Mouse (Mus musculus) embryonic fibroblast, embryonic 13.5 days (primary cell): ENCODE measurements around the gene Sbf2. TPM values are rescaled to one million over a fixed set of nuclear protein-coding genes. Genes with fewer than 3 reads are reported as not detected.

Source experiments
- H3K27ac ChIP-seq: 2 replicates; pipeline ENCODE4 v1.5.1; 2012; ENCODE audit warnings: low read length, control low read depth, inconsistent platforms; ENCODE audit not compliant: insufficient read depth
- H3K4me1 ChIP-seq: 2 replicates; pipeline ENCODE4 v1.6.1; 2011; ENCODE audit warnings: low read length; ENCODE audit not compliant: control insufficient read depth, insufficient read depth
- H3K4me3 ChIP-seq: 2 replicates; pipeline ENCODE4 v1.5.1; 2011; ENCODE audit warnings: mild to moderate bottlenecking, control low read depth, low read length; ENCODE audit not compliant: insufficient read depth
- CTCF ChIP-seq: IDR thresholded peaks from 2 replicates; pipeline ENCODE4 v1.5.1; 2011; ENCODE audit warnings: mild to moderate bottlenecking, control low read depth, low read length, moderate library complexity, borderline replicate concordance; ENCODE audit not compliant: insufficient read depth
- POLR2A ChIP-seq: IDR thresholded peaks from 2 replicates; pipeline ENCODE4 v1.6.1; 2011; ENCODE audit warnings: low read depth, mild to moderate bottlenecking, control low read depth, low read length, moderate library complexity
- polyA plus RNA-seq: library from polyadenylated mRNA; stranded (reverse); fragments of >200 nt; gene quantifications from 2 replicates; pipeline ENCODE4 v1.2.4, GENCODE M21; 2011; ENCODE audit warnings: low read depth; ENCODE audit not compliant: missing spikeins, insufficient read length

Sbf2 gene
- polyA plus RNA-seq, 1 experiment, result 55.5 TPM

DNA sequence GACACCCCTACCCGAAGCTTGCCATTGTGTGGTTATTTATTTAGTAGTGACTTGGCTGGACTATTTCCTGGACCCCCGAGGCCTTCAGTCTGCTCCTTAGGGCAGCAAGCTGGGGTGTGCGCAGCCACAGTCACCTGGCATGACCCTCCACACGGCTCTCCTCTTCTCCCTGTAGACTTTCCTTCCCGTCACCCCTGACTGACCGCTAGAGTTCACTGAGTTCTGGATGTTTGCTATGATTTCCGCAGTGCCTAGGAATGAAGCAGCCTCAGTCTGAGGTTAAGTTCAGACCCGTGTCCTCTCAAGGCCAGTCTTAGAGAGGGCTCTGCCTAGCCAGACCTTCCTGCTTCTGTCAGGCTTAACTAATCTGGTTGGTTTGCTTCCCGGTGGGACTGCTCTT lies 342.9 kb downstream of the Sbf2 start:
- H3K27ac ChIP-seq, result no peak overlapping the region
- TF ChIP-seq CTCF (no peak), POLR2A (no peak)

DNA sequence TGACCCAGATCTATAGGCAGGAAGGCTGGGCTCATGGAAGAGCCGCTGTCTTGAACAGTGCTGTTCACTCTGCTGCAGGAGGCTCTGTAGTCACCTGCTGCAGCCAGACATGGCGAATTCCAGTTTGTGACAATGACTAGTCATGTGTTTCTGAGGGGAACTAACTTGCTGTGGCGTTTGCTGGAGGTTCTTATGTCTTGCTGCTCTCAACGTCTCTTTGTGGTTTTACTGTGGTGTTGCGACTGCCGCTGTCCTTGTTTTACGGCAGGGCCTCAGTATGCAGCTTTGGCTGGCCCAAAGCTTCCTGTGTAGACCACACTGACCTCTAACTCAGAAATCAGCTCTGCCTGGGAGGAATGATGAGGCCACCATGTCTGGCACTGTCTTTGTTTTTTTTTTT lies 344.3 kb downstream of the Sbf2 start:
- Histone ChIP-seq H3K4me3 (no peak overlapping the region), H3K4me1 (no peaks in the 10 kb centered on the region), H3K27ac (no peak overlapping the region)
- TF ChIP-seq POLR2A (no peak), CTCF (no peak)

More for the DNA sequence above, 342.9 kb downstream of the Sbf2 start:
- Histone ChIP-seq H3K4me3 (no peak overlapping the region), H3K4me1 (no peaks in the 10 kb centered on the region)

DNA sequence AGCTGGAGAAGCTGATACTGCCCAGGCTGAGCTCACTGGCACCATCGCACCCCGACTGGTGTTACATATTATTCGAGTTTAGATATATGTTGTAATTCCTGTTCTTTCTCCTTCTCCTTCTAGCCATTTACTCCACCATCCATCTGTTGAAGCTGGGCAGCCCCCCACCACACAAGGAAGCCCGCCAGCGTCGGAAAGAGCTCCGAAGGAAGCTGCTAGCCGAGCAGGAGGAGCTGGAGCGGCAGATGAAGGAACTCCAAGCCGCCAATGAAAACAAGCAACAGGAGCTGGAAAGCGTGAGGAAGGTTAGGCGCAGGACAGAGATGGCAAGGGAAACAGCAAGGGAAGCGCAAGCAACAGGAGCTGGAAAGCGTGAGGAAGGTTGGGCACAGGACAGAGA lies 344.9 kb downstream of the Sbf2 start:
- Histone ChIP-seq H3K4me3 (no peak overlapping the region), H3K4me1 (no peaks in the 10 kb centered on the region), H3K27ac (no peak overlapping the region)
- TF ChIP-seq CTCF (no peak), POLR2A (no peak)

DNA sequence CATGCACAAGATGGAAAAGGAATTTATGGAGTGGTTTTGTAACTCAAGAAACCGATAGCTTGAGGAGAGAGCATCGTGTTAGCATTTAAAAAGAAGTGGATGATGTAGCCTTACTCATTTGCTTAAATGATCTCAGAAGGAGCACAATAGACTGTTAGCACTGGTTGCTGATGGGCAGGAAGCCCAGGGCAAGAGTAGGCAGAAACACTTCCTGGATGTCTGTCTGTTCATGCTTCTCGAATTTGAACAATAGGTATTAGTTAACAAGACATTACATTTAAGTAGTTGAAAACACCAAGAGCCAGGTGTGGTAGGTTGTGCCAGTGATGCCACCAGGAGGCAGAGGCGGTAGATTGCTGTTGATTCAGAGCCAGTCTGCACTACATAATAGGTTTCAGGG lies 346.2 kb downstream of the Sbf2 start:
- no peak for TF ChIP-seq POLR2A
- TF ChIP-seq CTCF, result no peak
- H3K27ac ChIP-seq, result no peak overlapping the region
- H3K4me3 ChIP-seq, result no peak overlapping the region
- H3K4me1 ChIP-seq, result no peaks in the 10 kb centered on the region

DNA sequence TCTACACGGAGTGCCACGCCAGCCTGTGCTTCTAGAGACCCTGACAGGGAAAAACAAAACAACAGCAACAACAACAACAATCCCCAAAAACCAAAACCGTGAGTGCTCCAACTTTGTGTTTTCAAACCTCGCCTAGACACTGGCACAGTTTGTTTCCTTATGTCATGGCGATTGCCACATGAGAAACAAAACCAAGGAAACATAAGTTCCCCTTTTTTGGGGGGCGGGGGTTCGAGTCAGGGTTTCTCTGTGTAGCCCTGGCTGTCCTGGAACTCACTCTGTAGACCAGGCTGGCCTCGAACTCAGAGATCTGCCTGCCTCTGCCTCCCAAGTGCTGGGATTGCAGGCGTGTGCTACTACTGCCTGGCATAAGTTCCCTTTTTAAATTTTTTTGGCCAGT lies 346.7 kb downstream of the Sbf2 start:
- TF ChIP-seq POLR2A (no peak), CTCF (no peak)
- no peak overlapping the region for H3K4me3 ChIP-seq
- H3K27ac ChIP-seq, result no peak overlapping the region
- H3K4me1 ChIP-seq, result peaks cover 1% of the 10 kb centered on the region; the same call in 1 of the 2 replicates

DNA sequence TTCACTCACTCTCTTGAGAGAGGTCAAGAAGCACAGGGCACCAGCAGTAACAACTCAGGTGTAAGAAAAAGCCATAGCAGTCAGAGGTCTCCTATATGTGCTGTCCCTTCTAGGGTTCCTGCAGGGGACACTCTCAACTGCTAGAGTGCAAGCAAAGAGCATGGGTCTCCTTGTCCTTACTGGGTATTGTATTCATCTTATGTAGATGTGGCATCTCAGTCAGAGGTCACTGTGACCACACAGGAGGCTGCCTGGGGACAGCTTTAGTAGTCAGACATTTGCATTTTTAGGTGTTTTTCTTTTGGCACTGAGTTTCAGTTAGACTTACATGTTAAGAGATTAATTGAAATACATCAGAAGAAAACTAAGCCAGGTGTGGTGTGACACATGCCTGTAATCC lies 347.7 kb downstream of the Sbf2 start:
- Histone ChIP-seq H3K4me3 (no peak overlapping the region), H3K4me1 (peaks cover 4% of the 10 kb centered on the region; the same call in 1 of the 2 replicates), H3K27ac (no peak overlapping the region)
- TF ChIP-seq POLR2A (no peak), CTCF (no peak)

DNA sequence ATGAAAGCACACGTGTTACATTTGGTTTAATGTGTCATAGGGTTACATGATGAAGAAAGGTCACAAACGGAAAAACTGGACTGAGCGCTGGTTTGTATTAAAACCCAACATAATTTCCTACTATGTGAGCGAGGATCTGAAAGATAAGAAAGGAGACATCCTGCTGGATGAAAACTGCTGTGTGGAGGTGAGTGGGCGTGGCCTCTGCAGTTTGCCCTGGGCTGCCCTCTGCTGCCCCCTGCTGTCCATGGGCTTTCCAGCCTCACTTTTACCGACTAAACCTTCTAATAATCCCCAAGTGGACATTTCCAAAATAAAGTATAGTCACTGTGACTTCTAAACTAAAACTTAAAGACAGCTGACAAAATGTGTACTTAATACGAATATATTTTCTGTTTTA lies 348.9 kb downstream of the Sbf2 start:
- no peak overlapping the region for H3K4me3 ChIP-seq
- peaks cover 4% of the 10 kb centered on the region; the same call in 1 of the 2 replicates for H3K4me1 ChIP-seq
- H3K27ac ChIP-seq, result no peak overlapping the region
- TF ChIP-seq POLR2A (no peak), CTCF (peak; percentile 92)

DNA sequence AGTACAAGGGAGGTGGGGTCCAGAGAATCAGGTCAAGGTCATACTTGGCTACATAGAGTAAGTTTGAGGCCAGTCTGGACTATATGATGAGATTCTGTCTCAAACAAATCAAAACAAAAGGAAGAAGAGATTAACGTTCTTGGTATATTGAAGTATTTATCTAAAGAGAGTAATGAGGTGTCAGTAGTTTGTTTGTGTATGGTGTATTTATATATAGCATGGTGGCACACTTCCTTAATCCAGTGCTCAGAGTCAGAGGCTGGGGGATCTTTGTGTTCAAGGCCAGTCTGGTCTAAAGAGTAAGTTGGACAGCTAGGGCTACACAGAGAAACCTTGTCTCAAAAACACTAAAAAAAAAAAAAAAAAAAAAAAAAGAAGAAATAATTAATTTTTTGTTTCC lies 351.2 kb downstream of the Sbf2 start:
- Histone ChIP-seq H3K4me3 (no peak overlapping the region), H3K27ac (no peak overlapping the region), H3K4me1 (peaks cover 8% of the 10 kb centered on the region)
- no peak for TF ChIP-seq POLR2A
- TF ChIP-seq CTCF, result no peak

DNA sequence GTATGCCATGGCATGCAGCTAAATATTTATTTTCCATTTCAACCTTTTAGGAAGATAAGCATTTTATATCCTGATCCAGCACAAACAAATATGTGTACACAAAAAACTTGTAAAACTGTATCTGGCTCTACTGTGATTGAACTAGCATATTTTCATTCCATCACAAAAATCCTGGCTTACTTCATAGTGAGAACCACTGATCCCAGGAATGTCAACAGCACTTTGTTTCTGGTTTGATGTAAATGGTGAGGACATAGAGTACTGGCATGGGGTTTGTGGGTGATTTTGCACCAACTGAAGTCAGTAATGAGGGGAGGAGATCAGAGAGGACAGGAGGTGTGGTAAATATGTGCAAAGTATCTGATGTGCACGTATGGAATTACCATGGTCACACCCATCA lies 352.1 kb downstream of the Sbf2 start:
- TF ChIP-seq POLR2A, result no peak
- no peak for TF ChIP-seq CTCF

DNA sequence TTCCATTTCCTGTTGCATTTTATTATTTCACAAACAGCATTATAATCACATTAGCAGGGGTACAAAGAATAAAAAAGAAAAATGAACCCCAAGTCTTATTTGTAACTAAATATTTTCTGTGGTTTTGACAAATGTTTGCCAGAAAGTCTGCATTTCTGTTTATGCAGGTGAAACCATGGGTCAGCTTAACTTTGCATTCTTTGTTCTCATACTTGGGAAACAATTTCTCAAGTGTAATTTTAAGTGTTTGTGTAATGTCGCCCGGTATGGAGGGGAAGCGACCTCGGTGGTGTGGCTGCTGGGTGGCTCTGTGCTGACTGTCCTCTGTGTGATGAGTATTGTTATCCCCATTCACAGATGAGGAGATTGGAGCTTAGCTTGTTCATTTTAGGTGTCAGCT lies 352.9 kb downstream of the Sbf2 start:
- TF ChIP-seq POLR2A, result no peak
- no peak for TF ChIP-seq CTCF
- peaks cover 8% of the 10 kb centered on the region for H3K4me1 ChIP-seq
- no peak overlapping the region for H3K4me3 ChIP-seq
- no peak overlapping the region for H3K27ac ChIP-seq

More for the DNA sequence above, 352.1 kb downstream of the Sbf2 start:
- Histone ChIP-seq H3K27ac (no peak overlapping the region; the same call in 1 of the 2 replicates), H3K4me3 (no peak overlapping the region), H3K4me1 (peaks cover 8% of the 10 kb centered on the region)
